Mouse (Mus musculus): ENCODE results near the gene Dgat2. TPM values are rescaled to one million over a fixed set of nuclear protein-coding genes. Genes with fewer than 3 reads are reported as not detected.

Dgat2 gene
- polyA plus RNA-seq, 1 experiment: 10.9 TPM

DNA sequence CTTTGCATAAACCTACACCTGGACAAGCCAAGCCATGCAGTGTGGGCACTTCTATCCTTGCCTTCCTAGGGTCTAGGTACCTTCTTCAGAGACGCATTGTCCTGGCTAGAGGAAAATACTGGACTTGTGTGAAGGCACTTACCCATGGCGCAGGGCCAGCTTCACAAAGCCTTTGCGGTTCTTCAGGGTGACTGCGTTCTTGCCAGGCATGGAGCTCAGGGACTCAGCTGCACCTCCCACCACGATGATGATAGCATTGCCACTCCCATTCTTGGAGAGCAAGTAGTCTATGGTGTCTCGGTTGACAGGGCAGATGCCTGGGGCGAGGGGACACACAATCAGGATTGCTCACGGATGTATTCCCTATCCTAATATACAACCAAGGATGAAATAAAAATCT lies 24.5 kb downstream of the Dgat2 start:
- no peak overlapping the region for H3K4me3 ChIP-seq (replicated peaks; ENCODE audit: control insufficient read depth, low read depth, low read length)
- peaks cover 6% of the 10 kb centered on the region for H3K4me1 ChIP-seq (ENCODE audit: control insufficient read depth, insufficient read depth, low read length)
- H3K27ac ChIP-seq (ENCODE audit: control insufficient read depth, insufficient read depth, low read depth, low read length, poor library complexity): no peak overlapping the region
- WGBS: 74% methylated on average over 8 of the region's 8 CpGs
- no peak for TF ChIP-seq POLR2A (IDR thresholded peaks at IDR 0.05; ENCODE audit: borderline replicate concordance, control insufficient read depth, low read depth, low read length)
- TF ChIP-seq CTCF (IDR thresholded peaks at IDR 0.05; ENCODE audit: control insufficient read depth, insufficient read depth, low read length): no peak

GRCm38 (mm10) chr7:99156737-99157136 lies 25.8 kb downstream of the Dgat2 start:
- H3K27ac ChIP-seq (ENCODE audit: control insufficient read depth, insufficient read depth, low read depth, low read length, poor library complexity): no peak overlapping the region
- H3K4me1 ChIP-seq (ENCODE audit: control insufficient read depth, insufficient read depth, low read length): peaks cover 6% of the 10 kb centered on the region
- TF ChIP-seq CTCF (IDR thresholded peaks at IDR 0.05; ENCODE audit: control insufficient read depth, insufficient read depth, low read length): no peak
- TF ChIP-seq POLR2A (IDR thresholded peaks at IDR 0.05; ENCODE audit: borderline replicate concordance, control insufficient read depth, low read depth, low read length): no peak
- 81% methylated on average over 10 of the region's 10 CpGs for WGBS
- H3K4me3 ChIP-seq (replicated peaks; ENCODE audit: control insufficient read depth, low read depth, low read length): no peak overlapping the region

DNA sequence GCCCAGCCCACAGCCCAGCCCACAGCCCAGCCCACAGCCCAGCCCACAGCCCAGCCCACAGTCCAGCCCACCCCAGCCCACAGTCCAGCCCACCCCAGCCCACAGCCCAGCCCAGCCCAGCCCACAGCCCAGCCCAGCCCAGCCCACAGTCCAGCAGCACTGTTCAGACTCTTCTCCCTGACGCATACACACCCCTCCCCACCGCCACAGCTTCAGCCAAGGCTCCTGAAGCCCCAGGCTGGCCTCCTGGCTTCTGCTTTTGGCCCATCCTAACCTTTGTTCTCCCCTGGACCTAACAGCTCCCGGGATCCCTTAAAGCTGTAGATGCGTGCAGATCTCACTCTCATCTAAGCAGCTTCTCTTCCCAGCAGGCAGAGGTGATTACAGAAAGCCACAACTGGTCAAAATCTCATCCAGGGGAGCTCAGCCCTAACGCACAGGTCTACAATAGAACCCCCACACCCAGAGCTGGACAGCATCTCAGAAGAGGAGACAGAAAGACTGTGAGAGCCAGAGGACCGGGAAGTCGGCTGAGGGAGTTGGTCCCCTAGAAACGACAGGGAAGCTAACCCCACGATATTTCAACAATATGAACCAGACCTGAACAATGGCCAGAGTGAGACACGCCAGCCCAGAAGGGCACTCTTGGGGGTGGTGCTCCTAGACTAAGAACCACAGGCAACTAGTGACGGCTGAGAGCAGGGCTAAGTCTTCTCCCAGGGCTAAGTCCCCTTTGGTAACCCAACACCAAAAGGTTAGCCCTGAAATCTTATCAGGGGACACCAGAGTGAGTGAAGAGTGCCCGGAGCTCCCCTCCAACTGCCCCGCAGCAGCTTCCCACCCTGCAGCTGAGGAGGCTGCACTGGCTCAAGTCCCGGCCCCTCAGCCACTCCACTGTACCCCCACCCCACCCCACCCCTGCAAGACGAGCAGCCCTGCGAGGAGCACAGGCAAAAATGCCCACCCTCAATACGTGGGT lies 26.9 kb downstream of the Dgat2 start:
- Histone ChIP-seq H3K4me1 (ENCODE audit: control insufficient read depth, insufficient read depth, low read length) (peaks cover 6% of the 10 kb centered on the region), H3K27ac (ENCODE audit: control insufficient read depth, insufficient read depth, low read depth, low read length, poor library complexity) (peak overlapping the region; percentile 26; the same call in 1 of the 2 replicates), H3K4me3 (replicated peaks; ENCODE audit: control insufficient read depth, low read depth, low read length) (no peak overlapping the region)
- no peak for TF ChIP-seq POLR2A (IDR thresholded peaks at IDR 0.05; ENCODE audit: borderline replicate concordance, control insufficient read depth, low read depth, low read length)
- no peak for TF ChIP-seq CTCF (IDR thresholded peaks at IDR 0.05; ENCODE audit: control insufficient read depth, insufficient read depth, low read length)
- 30% methylated on average over 17 of the region's 17 CpGs for WGBS

GRCm38 (mm10) chr7:99154648-99155151 lies 27.8 kb downstream of the Dgat2 start:
- 54% methylated on average over 8 of the region's 8 CpGs for WGBS
- TF ChIP-seq CTCF (IDR thresholded peaks at IDR 0.05; ENCODE audit: control insufficient read depth, insufficient read depth, low read length): no peak
- no peak for TF ChIP-seq POLR2A (IDR thresholded peaks at IDR 0.05; ENCODE audit: borderline replicate concordance, control insufficient read depth, low read depth, low read length)
- Histone ChIP-seq H3K4me1 (ENCODE audit: control insufficient read depth, insufficient read depth, low read length) (peaks cover 6% of the 10 kb centered on the region), H3K4me3 (replicated peaks; ENCODE audit: control insufficient read depth, low read depth, low read length) (no peak overlapping the region), H3K27ac (ENCODE audit: control insufficient read depth, insufficient read depth, low read depth, low read length, poor library complexity) (no peak overlapping the region; the same call in 1 of the 2 replicates)

DNA sequence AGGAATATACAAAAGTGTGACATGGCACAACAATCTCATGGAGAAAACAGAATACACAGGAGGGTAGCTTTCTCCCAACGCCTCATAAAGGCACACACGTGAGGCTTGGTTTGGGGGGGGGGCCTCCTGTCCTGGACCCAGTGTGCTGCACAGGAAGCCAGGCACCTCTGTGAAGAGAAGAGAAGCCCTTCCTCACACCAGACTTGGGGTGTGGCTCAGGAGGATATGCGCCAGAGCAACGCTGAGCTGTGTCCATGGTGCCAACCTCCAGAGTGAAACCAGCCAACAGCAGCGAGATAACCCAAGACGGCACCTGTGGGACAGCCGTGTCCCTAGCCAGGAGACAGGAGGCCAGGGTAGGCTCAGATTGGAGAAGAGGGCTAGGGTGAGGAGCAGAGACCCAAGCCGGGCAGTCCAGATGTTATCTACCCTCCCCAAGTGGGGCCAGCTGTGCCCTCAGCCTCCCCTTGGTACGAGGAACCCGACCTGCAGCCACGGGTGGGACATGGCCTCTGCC lies 28.8 kb downstream of the Dgat2 start:
- peak overlapping the region; percentile 81 for H3K27ac ChIP-seq (ENCODE audit: control insufficient read depth, insufficient read depth, low read depth, low read length, poor library complexity)
- no peak overlapping the region for H3K4me3 ChIP-seq (replicated peaks; ENCODE audit: control insufficient read depth, low read depth, low read length)
- H3K4me1 ChIP-seq (ENCODE audit: control insufficient read depth, insufficient read depth, low read length): peaks cover 7% of the 10 kb centered on the region
- TF ChIP-seq POLR2A (IDR thresholded peaks at IDR 0.05; ENCODE audit: borderline replicate concordance, control insufficient read depth, low read depth, low read length): no peak
- no peak for TF ChIP-seq CTCF (IDR thresholded peaks at IDR 0.05; ENCODE audit: control insufficient read depth, insufficient read depth, low read length)
- 37% methylated on average over 11 of the region's 11 CpGs for WGBS

DNA sequence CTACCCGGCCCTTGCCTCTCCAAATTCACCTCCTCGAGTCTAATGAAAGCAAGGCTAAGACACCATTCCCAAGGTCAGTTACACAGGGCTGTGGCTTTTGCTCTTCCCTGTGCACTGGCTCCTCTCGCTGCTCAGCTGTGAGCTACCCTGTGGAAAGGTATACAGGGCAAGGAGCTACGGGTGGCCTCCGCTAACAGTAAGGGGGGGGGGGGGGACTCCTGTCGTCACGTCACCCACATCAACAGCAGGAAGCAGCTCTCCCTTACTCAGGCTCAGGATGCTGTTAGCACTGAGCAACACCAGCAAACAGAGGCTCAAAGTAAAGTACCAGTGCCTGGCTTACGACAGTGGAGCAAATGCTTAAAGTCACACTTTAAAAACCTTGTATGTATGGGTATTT lies 29.8 kb downstream of the Dgat2 start:
- Histone ChIP-seq H3K4me1 (ENCODE audit: control insufficient read depth, insufficient read depth, low read length) (peaks cover 13% of the 10 kb centered on the region), H3K4me3 (replicated peaks; ENCODE audit: control insufficient read depth, low read depth, low read length) (no peak overlapping the region), H3K27ac (ENCODE audit: control insufficient read depth, insufficient read depth, low read depth, low read length, poor library complexity) (no peak overlapping the region; the same call in none of the 2 replicates)
- TF ChIP-seq CTCF (IDR thresholded peaks at IDR 0.05; ENCODE audit: control insufficient read depth, insufficient read depth, low read length): no peak
- no peak for TF ChIP-seq POLR2A (IDR thresholded peaks at IDR 0.05; ENCODE audit: borderline replicate concordance, control insufficient read depth, low read depth, low read length)
- WGBS: 51% methylated on average over 8 of the region's 8 CpGs

GRCm38 (mm10) chr7:99151342-99151741 lies 31.2 kb downstream of the Dgat2 start:
- H3K27ac ChIP-seq (ENCODE audit: control insufficient read depth, insufficient read depth, low read depth, low read length, poor library complexity): no peak overlapping the region
- 0% methylated on average over 7 of the region's 7 CpGs for WGBS
- peaks cover 19% of the 10 kb centered on the region for H3K4me1 ChIP-seq (ENCODE audit: control insufficient read depth, insufficient read depth, low read length)
- TF ChIP-seq POLR2A (IDR thresholded peaks at IDR 0.05; ENCODE audit: borderline replicate concordance, control insufficient read depth, low read depth, low read length): no peak
- TF ChIP-seq CTCF (IDR thresholded peaks at IDR 0.05; ENCODE audit: control insufficient read depth, insufficient read depth, low read length): peak; percentile 96
- no peak overlapping the region for H3K4me3 ChIP-seq (replicated peaks; ENCODE audit: control insufficient read depth, low read depth, low read length)

- TF ChIP-seq CTCF (IDR thresholded peaks at IDR 0.05; ENCODE audit: control insufficient read depth, insufficient read depth, low read length) (no peak), POLR2A (IDR thresholded peaks at IDR 0.05; ENCODE audit: borderline replicate concordance, control insufficient read depth, low read depth, low read length) (no peak)
- WGBS: 8% methylated on average over 1 of the region's 1 CpGs
- peaks cover 16% of the 10 kb centered on the region; the same call in 1 of the 2 replicates for H3K4me1 ChIP-seq (ENCODE audit: control insufficient read depth, insufficient read depth, low read length)
- H3K4me3 ChIP-seq (replicated peaks; ENCODE audit: control insufficient read depth, low read depth, low read length): no peak overlapping the region
- no peak overlapping the region for H3K27ac ChIP-seq (ENCODE audit: control insufficient read depth, insufficient read depth, low read depth, low read length, poor library complexity)
Measured at GRCm38 (mm10) chr7:99149017-99149416, 33.5 kb downstream of the Dgat2 start.

All from bone marrow, adult 2 months (tissue).